Mouse (Mus musculus): Measurements from ENCODE around the gene Clcnka. TPM values are rescaled to one million over a fixed set of nuclear protein-coding genes. Genes with fewer than 3 reads are reported as not detected.

Clcnka gene
- total RNA-seq (2015) (not detected in 2 replicates), total RNA-seq (2017) (not detected in 2 replicates)

DNA sequence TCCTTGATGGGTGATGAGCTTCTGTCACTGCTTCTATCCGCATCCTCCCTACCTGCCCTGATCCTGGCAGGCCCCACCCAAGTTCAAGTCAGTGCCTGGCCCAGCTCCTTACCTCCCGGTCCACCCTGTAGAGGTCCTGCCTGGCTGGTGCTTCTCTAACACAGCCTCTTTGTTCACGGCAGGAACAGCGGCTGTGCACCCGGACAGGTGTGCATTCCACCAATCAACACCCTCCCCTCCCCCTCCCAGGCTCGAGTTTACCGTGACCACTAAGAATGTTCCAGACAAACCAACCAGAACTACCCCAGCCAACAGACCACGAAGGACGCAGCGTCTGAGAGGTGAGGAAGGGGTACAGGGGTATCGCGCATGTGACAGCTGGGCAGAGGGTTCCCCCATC lies at the start of gene Clcnka:
TSS of gene Clcnka (minus strand) at position 180 of the 400 bp plus-strand sequence.
- ATAC-seq (replicated peaks; ENCODE audit: poor library complexity), result no peak

DNA sequence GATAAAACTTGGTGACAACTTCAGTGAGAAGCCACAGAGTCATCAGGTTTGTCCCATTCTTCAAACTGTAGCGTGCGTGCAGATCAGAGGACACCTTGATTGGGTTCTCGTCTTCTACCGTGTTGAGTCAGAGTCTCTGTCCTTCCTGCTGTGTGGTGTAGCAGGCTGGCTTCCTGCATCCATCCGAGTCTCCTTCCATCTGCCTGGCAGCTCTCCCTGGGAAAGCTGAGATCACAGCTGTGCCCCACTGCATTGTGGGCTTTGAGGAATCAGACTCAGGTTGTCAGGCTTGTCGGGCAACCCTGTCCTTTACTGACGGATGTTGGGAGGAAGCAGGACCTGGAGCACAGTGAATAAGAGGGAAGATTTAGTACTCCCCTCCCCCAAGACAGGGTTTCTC lies 47.7 kb upstream of the Clcnka start:
- no peak for ATAC-seq (replicated peaks; ENCODE audit: poor library complexity)

DNA sequence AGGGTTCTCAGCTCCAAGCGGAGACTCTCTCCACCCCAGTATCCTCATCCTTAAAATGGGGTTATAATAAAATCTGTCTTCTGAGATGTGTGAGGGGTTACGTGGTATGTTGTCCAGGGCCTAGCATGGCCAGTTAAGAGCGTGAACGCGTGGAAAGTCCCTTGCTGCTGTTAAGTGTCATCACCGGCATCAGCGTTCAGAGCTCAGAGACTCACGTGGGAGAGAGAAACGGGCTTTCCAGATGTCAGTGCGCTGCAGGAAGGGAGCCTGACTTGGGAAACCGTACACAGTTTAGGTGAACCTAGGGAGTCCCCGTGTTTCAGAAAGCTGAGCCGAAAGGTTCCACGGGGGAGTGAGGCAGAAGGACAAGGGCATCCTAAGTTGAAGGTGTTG lies 46.8 kb upstream of the Clcnka start:
- peak; percentile 18 for ATAC-seq (replicated peaks; ENCODE audit: poor library complexity)

DNA sequence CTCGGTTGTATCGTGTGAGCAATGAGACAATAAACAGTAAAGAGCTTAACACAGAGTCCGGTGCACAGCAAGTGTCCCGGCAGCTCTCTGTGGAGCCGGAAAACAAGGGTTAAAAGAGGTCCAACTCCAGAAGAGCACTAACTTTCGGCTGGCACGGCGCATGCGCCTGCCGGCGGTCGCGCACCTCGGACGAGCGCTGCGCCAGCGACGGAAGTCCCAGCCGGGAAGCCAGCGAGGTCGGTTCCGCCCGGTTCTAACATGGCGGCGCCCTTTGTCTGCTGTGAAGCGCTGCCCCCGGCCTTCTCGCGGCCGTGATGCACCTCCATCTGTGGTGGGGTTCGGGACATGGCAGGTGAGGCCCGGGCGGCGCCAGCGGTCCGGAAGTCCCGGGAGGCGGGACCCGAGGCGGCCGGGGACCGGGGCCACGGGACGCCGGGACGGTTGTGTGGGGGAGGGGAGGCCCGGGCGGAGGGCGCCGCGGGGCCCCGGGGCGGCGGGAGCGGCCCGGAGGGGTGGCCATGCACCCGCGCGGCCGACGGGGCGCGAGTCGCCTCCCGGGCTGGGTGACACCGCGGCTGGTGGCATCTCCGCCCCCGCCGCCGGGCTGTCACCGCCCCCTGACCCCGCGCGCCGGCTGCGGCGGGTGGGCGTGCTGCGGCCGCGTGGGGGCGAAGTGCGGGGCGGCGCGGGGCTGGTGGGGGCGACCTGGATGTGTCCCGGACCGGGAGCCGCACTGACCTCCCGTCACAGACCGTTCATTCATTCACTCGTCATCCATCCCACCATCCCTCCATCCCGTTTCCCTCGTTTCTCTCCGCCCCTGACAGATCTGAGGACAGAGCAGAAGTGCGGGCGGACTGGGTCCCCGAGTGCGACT lies 46.2 kb upstream of the Clcnka start, which contains the start of gene Zbtb17:
TSS of gene Zbtb17 (plus strand) at position 204 of the 877 bp plus-strand sequence.
- ATAC-seq (replicated peaks; ENCODE audit: poor library complexity), result peak; percentile 96

DNA sequence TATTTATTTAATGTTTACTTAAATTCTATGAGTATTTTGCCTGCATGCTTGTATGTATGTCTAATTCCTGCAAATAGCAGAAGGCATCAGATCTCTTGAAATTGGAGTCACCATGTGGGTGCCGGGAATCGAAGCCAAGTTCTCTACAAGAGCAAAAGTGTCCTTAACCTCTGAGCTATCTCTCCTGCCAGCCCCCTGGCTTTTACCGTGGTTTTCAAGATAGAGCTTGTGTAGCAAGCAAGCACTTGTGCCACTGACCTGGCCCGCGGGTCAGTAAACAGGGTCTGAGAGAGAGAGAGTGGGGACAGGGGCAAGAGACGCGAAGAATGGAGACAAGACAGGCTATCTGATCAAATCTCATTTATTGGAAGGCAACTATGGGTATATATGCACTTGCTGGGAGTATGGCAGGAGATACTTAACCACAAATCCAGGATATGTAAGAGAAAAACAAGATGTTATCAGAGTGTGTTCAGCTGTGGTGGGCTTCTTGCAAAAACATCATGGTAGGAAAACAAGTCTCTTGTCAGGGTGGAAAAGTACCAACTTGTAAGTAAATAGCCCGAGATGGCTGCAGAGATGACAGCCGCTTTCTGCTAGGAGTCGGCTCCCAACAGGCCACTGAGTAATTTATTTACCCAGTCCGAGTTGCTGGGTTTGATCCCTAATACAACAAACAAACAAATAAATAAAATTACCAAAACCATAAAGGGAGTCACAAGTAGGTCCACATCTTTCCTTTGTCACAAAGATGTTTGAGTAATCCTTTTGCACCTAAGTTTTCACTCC lies 45.3 kb upstream of the Clcnka start:
- no peak for ATAC-seq (replicated peaks; ENCODE audit: poor library complexity)

DNA sequence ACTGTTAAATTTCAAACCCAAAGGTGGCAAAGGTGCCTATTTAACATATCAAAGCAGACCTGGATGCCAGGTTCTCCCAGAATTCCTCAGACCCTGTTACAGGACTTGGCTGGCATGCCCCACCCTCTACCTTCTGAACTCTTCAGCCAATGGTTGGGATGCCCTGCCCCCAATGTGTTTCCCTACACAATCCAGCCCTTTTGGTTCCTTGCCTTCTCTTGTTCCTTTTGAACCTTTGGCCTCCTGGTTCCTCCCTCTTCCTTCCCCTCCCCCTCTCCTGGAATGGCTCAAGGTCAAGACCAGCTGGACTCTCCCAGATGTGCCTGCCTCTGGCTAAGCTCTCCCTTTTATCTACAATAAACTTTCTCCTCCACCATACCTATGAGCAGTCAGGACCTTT lies 42.4 kb upstream of the Clcnka start:
- no peak for ATAC-seq (replicated peaks; ENCODE audit: poor library complexity)

DNA sequence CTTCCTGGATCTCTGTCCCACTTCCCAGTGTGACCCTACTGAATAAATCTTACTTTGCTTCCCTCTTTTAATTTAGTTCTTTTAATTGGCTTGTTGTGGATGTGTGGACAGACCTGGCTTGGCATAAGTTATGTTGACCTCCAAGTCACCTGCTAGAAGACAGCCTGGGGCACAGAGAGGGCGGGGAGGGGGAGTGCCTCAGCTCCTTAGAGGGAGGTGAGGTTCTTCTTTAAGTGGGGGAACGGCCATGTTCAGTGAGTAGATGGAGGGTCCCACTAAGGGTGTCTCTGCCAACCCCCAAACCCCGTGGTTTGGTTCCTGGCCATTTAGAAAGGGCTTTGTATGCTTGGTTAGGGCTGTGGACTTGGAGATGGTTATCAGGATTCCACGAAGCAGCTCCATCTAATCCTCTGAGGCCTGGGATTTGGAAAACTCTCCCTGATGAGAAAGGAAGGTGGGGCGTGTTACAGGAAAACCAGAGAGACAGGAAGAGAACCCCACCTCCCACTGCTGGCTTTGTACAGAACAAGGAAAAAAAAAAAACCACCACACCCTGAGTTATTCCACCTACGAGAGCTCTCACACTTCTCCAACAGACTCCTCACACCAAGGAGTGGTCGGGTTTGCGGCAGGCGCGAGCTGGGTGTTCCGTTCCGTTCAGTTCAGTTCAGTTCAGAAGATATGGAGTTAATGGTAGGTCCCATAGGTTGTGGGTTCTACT lies 40.7 kb upstream of the Clcnka start:
- ATAC-seq (replicated peaks; ENCODE audit: poor library complexity), result no peak

DNA sequence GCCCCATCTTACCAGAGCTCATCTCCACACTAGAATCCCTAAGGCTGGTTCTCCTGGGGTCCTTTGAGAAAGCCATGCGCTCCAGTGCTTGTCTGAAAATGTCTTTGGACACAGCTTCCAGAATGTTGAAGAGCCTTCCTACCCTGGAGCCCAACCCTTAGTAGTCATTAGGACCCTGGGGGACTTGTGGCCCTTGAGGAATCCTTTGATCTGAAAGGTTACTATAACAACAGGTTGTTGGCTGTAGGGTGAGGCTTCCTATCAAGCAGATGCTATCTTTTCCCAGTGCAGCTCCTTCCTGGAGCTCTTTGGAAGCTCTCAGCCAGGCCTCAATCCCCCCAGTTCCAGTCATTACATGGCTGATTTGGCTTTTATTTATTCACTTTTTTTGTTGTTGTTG lies 37.5 kb upstream of the Clcnka start, which contains the start of gene Srarp:
TSS of gene Srarp (minus strand) at position 132 of the 400 bp plus-strand sequence.
- ATAC-seq (replicated peaks; ENCODE audit: poor library complexity), result no peak

DNA sequence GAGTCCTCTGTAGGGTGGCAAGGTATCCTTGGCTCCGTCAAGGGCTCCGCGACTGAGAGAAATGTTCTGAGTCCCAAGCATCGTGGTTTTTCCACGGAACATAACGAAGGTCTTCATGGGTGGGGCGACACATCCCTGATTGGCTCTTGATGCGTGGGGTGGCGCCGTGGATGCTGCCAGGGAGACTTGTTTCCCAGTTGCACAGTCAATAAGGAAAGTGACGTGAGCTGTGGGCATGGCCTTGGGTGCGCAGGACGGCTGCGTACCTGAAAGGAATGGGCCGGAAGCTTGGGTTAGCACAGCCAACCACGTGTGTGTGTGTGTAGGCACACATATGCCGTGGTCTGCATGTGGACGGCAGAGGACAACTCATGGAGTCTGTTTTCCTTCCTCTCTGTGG lies 34.7 kb upstream of the Clcnka start:
- no peak for ATAC-seq (replicated peaks; ENCODE audit: poor library complexity)

DNA sequence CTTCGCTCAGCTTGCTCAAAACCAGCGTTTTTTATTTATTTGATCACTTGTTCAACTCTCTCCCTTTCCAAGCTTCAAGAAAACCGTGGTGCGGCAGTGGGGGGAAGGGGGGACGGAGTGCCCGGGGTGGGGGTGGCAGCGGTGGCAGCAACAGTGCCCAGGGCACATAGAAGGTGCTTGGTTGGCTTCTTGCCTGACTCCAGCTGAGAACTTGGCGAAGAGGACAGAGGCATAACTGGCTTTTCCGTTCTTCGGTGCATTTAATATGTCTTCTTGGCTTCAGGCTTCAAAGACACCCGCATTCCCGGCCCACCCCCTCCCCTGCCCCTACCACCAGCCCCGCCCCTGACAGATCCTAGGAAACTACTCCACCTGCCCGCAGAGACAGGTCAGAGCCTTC lies 34.1 kb upstream of the Clcnka start:
- no peak for ATAC-seq (replicated peaks; ENCODE audit: poor library complexity)

DNA sequence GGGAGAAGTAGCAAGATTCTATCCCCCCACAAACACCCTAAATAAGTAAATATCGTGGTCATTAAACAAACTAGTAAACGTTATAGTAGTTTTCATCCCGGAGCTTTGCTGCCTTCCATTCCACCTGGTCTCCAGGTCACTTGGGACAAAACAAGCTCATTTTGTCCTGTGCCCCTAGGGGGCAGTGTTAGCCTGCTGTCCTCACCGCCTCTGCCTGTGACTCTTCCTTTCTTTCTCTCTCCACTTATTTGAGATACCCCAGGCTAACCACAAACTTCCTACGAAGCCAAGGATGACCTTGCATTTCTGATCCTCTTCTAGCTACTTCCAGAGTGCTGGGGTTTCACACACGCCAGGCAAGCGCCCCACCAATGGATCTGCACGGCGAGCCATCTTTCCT lies 32.5 kb upstream of the Clcnka start:
- ATAC-seq (replicated peaks; ENCODE audit: poor library complexity), result peak; percentile 95

DNA sequence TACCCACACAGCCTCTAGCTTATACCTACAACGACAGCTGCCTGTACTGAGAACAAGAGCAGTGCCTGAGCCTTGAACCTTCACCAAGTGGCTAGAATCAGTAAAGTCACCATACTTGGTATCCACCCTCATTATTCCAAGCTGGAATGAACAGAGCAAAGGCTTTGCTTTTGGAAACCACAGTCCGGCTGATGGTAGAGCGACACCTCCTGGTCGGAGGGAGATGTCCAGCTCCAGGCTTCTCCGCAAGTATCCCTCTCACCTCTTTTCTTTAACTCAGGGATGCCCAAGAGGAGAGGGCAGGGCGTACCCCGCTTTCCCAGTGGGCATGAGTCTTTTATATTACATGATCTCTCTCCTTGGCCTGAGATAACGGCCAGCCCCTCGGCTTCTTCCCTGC lies 31.3 kb upstream of the Clcnka start:
- no peak; the same call in 1 of the 2 replicates for ATAC-seq (replicated peaks; ENCODE audit: poor library complexity)

DNA sequence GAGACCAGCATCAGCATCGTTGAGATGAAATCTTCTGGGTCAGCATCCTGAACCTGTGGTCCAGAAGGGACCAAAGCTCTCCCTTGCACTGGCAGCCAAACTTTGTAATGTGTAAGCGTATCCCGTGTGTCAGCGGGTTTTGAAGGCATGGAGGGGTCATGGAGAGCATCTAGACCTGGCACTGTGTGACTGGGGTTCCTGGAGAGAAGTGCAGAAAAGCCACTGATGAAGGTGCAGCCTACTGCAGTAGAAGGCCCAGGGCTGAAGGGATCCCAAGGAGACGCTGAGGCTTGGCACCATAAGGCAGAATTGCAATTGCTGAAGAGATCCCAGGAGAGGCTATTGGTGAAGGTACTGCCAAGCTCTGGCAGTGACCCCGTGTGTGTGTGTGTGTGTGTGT lies 30.9 kb upstream of the Clcnka start:
- ATAC-seq (replicated peaks; ENCODE audit: poor library complexity), result no peak

DNA sequence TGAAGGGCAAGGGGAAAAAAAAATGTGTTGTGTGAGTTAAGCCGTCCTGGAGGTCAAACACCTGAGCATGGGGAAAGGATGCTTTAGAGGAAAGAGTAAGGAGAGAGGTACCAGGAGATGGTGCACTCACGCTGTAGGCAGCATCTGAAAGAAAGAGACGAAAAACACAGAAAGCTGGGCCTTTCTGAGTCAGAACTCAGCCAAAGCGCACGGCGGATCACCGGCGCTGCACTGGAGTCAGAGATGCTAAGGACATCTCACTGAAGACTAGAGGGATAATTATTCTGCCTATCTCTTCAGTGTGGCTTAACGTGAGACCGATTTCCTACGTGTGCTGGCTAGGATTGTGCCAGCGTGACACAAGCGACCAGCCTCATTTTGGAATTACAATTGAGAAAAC lies 29.4 kb upstream of the Clcnka start:
- ATAC-seq (replicated peaks; ENCODE audit: poor library complexity), result no peak

DNA sequence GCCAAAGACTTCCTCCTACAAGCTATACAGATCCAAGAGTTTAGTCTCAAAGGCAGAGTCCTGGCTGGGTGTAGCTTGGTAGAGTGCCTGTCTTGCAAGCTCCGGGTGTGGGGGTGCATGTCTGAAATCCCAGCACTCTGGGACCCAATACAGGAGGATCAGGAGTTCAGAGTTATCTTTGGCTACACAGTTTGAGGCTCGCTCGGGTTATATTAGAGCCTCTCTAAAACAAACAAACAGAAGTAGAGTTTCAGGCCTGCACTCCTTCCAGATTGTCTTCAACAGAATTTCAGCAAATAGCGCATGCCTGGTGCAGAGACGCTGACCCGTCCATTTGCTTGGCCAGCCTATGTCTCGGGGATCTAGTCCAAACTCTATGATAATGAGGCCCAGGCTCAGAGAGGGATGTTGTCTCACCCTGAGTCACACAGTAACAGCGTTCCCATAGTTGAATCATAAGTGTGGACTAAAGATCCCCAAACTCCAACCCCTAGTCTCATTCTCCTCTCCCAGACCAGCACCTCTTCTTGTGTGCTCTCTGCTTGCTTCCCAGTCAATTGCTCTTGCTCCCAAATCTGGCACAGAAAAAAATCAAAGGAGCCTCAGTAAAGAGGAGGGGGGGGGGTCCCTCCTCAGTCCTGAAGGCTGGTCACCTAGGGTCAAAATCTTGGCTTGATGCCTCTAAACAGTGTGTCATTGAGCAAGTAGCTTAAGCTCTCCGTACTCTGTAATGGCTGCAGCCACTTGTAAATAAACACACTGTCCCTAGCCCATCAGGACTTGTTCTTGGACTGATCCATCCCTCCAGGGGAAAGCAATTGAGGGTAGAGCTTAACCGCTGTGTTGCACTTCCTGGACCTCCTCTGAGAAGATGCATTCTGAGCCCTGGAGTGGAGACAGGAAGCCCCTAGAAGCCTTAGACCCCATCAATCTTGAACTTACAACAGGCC lies 28.5 kb upstream of the Clcnka start:
- no peak for ATAC-seq (replicated peaks; ENCODE audit: poor library complexity)

DNA sequence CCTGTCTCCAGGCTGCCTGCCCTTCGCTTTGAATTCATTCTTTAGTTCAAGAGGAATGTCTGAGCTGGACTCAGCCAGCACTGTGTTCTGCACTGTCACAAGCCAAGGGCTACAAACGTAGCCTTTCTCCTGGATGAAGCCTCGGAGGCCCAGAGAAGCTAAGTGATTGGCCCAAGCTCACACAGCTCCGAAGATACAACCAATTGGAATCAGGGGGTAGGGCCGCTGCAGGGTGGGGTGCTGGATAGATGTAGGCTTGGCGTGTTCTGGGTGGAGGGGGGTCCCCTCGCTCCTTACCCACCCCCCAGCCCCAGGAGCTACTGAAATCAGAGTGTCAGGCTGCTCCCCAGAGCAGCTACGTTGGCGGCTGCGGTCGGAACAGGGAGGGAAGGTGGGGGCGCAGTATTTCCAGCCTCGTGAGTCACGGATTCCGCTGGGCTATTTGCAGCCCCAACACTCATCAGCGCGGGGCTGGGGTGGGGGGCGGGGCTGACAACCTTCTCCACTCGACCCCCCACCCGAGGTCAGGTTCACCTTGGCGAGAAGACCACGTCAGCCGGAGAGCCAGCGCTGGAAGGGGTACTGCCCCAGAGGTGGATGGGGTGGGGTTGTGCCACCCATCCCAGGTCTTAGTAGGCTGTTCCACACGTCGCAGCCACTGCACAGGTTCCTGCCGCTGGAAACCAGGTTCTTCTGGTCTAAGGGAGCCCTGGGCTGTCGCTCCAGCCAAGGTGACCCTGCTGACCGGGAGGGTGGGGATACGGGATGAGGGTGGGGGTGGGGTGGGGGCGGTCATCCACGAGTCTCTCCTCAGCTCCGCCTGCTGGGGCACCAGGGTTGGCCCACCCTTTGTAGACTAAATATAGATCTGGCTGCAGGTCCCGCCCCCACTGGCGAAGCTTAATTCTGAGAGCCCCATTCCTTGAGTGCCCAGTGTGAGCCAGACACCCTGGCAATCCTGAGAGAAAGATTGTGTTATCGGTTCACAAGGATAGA lies 27.3 kb upstream of the Clcnka start:
- peak; percentile 64 for ATAC-seq (replicated peaks; ENCODE audit: poor library complexity)

DNA sequence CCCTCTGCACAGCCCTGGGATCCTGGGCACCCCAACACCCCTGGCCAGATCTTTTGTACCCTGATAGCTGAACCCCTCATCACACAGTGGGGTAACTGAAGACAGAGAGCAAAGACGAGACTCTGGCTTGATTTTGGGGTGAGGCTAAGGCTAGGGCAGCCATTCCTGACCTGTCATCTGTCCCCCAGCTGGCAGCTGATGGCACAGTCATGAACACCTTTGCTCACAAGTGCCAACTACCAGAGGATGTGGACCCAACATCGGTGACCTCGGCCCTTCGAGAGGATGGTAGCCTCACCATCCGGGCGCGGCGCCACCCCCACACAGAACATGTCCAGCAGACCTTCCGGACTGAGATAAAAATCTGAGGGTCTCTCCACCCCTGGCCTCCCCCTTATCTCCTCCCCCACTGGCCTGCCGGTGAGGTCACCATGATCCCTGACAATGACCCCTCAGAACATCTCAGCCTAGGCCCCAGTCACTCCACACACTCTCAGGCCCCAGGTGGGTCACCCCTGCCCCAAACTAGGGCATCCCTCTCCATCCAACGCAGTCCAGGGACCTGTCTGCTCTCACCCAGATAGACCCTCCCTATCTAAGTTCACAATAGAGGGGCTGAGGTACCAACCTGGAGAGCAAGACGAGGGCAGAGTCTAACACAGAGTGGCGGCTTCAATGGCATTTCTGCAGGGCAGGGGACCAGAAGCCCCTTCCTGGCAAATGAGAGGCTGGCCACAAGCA lies 25.3 kb upstream of the Clcnka start:
- ATAC-seq (replicated peaks; ENCODE audit: poor library complexity), result no peak

DNA sequence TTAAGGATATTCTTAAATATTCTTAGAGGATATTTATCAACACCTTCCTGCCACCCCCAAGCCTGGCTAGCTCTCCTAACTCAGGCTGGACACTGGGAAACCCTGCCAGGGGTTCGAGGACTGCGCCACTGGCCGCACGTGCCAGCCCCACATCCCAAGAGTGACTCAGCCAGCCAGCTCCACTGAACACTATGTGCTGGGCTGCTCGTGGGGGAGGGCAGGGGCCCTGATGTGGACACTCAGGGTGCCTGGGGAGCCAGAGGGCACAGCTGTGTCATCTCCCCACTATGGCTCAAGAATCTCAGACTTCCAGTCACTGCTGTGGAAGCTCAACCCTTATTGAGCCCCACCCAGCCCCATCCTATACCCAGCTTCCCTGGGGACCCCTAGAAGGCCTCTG lies 24.8 kb upstream of the Clcnka start:
- no peak for ATAC-seq (replicated peaks; ENCODE audit: poor library complexity)
